Mouse (Mus musculus): ENCODE results near the gene Kcnh1.

- no peak for TF ChIP-seq CTCF (IDR thresholded peaks at IDR 0.05; ENCODE audit: control insufficient read depth, insufficient read depth, insufficient replicate concordance, low read depth, low read length)
- no peak for TF ChIP-seq POLR2A (IDR thresholded peaks at IDR 0.05; ENCODE audit: control insufficient read depth, low read depth, low read length)
Measured at GRCm38 (mm10) chr1:192421377-192422166, 231.0 kb downstream of the Kcnh1 start.

Measured in testis, adult 2 months (tissue).